Mouse (Mus musculus) olfactory bulb, adult 2 months (tissue): ENCODE data around the gene Hist1h2bc.

Source experiments
- CTCF ChIP-seq: fragments of 200-500 bp; IDR thresholded peaks from 2 replicates; pipeline ENCODE4 v1.5.1; 2012; ENCODE audit warnings: low read depth, mild to moderate bottlenecking, low read length, moderate library complexity; ENCODE audit not compliant: insufficient read depth
- POLR2A ChIP-seq: fragments of 200-500 bp; IDR thresholded peaks from 2 replicates; pipeline ENCODE4 v1.6.1; 2012; ENCODE audit warnings: mild to moderate bottlenecking, low read depth, low read length, moderate library complexity; ENCODE audit not compliant: insufficient read depth

GRCm38 (mm10) chr13:23694956-23695355 lies 11.0 kb downstream of the Hist1h2bc start:
- TF ChIP-seq POLR2A (no peak), CTCF (no peak)
